Mouse (Mus musculus) urinary bladder, adult 2 months (tissue): ENCODE measurements around the gene Slc35f1. TPM values are rescaled to one million over a fixed set of nuclear protein-coding genes. Genes with fewer than 3 reads are reported as not detected.

ENCODE experiments used
- DNase-seq: peaks from one replicate; pipeline ENCODE4 v3.0.0; 2022; ENCODE audit warnings: low spot score
- polyA plus RNA-seq: library from polyadenylated mRNA; depleted of rRNA; stranded (reverse); fragments of >200 nt; gene quantifications from 2 replicates; pipeline ENCODE4 v1.2.3, GENCODE M21; 2012

Slc35f1 gene
- polyA plus RNA-seq, 1 experiment: 1.9 TPM

DNA sequence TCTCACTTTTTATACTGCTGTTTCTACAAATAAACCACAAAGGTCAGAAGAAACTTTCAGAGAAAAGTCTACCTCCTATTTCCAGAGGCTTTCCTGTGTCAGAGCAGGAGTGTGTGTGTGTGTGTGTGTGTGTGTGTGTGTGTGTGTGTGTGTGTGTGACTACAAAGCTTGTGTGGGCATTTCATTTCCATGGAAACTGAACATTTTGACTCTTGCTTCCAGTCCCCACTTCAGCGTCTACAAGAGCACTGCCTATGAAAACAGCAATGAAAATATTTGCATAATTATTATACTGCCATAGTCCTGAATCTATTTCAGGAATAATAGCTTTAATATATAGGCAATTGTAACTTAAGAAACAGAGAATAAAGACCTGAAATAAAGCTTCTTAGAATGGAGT lies 241.8 kb downstream of the Slc35f1 start:
- no peak for DNase-seq

GRCm38 (mm10) chr10:52934615-52935014 lies 244.3 kb downstream of the Slc35f1 start:
- no peak for DNase-seq

DNA sequence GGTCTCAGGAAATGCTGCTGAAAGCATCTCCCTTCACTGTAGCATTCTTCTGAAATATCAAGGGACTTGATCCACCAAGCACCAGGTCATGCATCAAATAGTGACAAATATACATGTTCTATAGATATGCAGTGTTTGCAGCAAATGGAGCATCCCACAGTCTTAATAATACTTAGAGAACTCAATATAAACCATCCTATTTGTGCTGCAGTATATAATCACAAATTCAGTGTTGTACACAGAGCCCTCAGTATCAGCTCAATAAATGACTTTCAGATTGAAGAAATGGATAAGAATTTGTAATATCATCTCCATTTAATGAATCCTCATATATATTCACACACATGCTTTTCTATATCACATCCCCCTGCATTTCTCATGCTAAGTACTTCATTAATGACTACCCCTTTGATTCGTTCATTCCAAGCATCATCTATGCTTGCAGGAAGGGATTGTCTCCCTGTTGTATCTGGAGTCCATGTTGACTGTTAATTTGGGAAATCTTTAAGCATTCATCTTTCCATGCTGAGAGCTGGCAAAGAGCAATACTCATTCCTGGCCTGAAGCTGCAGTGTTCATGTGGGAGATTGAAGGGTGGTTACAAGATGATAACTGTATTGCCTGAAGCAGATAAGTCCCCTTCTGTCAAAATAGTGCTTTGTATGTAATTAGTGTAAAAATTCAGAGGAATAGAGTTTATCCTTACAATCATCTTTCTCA lies 249.9 kb downstream of the Slc35f1 start:
- no peak for DNase-seq

DNA sequence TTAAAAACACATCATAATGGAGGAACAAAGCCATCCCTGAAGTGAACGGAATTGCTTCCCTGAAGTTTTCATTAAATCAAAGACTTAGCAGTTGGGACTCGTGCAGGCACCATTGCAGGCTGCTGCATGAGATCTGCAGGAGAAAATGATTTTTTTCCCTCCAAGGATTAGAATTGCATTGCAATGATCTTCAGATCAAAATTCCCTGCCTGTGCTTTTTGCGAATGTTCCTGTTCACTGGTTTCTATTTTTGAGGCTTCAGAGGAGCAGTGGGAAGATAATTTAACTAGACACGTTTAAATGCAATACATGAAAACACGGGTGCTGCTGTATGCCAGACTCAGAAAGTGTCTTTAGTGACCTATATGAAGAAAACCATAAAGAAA lies 250.5 kb downstream of the Slc35f1 start:
- DNase-seq: no peak

- no peak for DNase-seq
These were observed 262.2 kb downstream of the Slc35f1 start for GRCm38 (mm10) chr10:52952581-52952980.

GRCm38 (mm10) chr10:52956728-52957127 lies 266.4 kb downstream of the Slc35f1 start:
- DNase-seq: no peak

DNA sequence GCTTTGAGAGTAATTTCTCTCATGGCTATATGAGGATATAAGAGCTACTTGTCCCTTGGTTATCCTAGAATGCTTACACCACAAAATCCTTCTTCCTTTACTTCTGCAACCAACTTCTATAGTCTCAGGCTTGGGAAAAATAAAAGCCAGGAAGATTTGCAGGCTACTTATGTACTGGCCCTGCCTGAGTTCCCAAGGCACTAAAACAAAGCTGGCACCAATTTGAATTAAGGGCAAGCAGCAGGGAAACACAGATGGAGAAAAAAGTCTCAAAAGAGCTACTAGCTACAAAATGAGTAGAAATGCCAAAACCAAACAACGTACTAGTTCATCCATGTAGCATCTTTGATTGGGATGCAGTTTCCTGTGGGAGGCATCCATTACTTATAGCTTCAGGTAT lies 288.9 kb downstream of the Slc35f1 start:
- DNase-seq: no peak

GRCm38 (mm10) chr10:52982836-52983235 lies 292.5 kb downstream of the Slc35f1 start:
- DNase-seq: no peak

- DNase-seq: no peak
These were observed 301.9 kb downstream of the Slc35f1 start for GRCm38 (mm10) chr10:52992246-52992645.

DNA sequence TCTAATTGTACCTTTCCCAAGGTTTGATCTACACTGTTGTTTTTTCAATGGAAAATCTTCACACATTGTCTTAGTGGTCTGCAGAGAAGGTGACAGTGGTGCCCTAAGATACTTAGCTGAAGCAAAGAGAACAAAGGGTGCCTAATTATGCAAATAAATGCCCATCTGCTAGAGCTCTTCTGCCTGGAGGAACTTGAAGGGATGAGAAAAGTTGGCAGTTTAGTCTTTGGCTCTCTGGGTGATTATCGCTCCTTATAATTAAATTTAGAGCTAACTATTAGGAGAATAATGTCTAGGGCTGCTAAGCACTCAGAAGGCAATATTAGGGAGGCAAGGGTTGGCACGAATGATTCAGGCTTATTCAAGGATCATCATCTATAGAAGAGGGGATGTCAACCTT lies 306.6 kb downstream of the Slc35f1 start:
- no peak for DNase-seq

DNA sequence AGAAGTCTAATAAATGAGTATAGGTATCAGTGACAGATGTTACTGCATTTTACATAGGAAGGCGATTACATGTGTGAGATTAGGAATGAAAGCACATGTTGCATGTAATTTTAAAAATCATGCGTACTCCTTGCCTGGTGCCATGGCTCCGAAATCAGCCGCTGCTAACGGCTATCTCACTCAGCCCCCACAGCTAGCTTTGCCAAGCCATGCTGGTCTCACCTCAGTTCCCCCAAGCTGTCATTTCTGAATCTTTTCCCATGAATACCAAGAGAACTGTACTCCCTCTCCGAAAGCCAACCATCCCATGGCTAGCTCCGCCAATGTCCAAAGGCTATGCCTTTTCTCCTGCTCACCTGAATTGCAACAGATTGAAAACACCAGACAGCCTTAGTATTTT lies 310.8 kb downstream of the Slc35f1 start:
- DNase-seq: no peak

DNA sequence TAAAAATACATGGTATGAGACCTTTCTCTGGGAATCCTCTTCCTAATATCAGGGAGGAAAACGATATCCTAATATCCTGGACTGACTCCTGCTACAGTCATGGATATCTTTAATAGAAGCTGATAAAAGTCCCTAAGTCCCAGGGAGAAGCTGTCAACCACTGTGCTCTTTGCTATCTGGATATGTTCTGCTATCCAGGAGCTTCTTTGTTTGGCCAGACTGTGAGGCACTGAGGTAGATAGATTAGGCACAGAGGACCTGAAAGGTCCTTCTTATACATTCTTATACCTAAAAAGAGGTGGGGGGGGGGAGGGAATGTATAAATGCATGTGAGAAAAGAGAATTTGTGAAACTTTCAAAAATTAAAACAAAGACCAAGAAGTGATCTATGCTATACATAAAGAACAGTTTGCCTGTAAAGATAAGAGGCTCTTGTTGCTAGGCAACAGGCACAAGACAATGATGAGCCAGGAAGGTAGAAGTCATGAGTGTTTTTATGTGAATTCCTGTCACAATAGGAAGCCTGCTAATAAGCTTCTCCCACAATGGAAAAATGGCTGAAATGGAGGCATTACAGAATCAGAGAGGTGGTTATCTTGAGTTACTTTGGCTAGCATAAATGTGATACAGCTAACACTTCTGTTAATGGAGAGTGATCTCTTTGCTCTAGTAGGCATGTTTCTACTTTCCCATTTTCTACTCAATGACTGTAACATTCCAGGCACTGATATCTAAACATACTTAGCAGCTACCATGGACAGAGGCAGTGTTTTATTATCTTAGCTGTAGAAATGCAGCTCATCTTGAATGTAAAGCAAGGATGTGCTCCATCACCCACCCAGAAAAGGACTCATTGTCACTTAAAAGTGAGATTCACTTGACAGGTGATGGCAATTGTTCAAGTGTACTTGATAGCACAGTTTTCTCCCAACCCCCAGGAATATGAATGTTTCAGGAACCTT lies 316.2 kb downstream of the Slc35f1 start:
- DNase-seq: no peak

DNA sequence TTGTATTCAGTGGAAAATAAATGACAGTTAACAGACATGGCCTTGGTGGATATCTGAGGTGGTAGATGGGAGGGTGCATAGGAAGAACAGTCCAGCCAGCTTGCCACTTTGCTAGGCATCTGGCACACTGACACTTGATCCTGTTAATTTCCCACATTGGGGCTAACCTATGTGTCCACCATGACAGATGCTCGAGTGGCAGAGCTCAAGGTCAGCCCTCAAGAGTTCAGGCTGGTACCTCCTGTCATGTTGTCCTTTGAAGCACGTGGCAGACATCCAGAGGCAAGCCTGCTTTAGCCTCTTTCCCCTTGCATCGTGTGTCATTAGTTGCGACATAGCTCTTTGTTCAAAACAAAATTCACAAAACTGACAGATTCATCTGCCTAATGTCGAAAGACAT lies 323.5 kb downstream of the Slc35f1 start:
- no peak for DNase-seq

DNA sequence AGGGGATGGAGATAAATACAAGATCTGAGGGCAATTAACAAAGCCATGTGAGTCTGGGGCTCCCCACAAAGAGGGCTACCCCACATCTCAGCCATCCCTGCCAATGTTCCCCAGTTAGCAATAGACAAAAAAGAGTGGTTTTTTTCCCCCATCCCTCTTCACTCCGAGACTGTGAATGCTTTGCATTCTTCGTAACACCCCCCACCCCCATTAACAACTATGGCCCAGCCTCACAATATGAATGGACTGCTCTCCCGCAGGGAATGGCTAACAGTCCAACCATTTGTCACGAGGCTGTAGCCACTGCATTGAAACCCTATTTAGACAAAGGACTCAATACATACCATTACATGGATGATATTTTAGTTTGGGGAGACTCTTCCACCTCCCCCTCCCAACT lies 338.1 kb downstream of the Slc35f1 start:
- no peak for DNase-seq

GRCm38 (mm10) chr10:53035202-53035601 lies 344.9 kb downstream of the Slc35f1 start:
- no peak for DNase-seq

GRCm38 (mm10) chr10:53045931-53046330 lies 355.6 kb downstream of the Slc35f1 start:
- DNase-seq: no peak

- no peak for DNase-seq
These were observed 362.2 kb downstream of the Slc35f1 start for GRCm38 (mm10) chr10:53052521-53052920.

DNA sequence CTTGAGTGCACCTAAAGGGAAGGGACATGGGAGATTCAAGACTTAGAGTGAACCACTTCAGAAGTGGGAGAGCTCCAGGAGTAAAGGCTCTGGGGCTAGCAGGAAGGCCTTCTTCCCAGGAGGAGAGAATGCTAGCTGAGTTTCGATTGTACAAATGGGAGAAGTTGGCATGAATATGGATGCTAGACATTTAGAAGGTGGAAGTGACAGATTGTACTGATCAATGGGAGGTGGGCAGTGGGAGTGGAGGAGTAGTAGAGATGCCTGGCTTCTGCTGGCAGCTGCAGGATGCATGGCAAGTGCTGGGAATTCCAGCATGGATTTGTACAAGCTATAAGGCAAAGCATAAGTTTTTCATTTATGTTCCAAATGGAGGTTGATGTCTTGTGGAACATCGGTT lies 370.4 kb downstream of the Slc35f1 start:
- no peak for DNase-seq

- no peak for DNase-seq
These were observed 372.4 kb downstream of the Slc35f1 start for GRCm38 (mm10) chr10:53062741-53063140.

DNA sequence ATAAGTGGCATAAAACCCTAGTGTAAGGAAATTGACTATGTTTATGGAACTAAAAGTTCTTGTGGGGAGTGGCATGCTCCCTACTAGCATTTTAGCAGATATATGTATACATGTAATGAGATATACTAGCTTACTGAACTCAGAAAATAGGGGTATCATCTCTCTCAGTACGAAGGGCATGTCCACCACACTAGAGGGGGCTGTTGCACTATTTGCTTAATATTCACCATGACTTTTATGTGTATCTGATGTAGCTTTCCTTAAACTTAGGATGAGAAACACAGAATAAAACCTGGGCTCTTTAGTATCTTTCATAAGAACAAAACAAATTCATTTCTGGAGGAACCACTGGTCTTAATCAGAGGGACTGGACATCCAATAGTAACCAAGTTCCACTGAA lies 397.5 kb downstream of the Slc35f1 start:
- no peak for DNase-seq

DNA sequence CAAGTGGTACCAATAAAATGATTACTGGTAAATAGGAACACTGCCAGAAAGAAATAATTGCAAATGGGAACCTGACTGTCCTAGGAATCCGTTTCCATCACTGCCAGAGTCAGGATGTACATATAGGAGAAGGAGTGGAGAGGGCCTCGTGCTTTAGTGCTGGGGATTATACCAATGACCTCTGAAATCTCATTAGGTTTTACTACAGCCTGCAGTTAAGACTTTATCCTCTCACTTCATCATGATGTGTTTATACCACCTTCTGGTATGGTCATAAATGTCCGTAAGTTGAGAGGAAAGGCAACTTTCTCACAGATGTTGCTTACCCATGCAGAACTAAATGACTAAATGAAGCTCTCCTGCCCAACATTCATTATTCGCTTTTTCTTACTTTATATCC lies 401.2 kb downstream of the Slc35f1 start:
- DNase-seq: no peak

DNA sequence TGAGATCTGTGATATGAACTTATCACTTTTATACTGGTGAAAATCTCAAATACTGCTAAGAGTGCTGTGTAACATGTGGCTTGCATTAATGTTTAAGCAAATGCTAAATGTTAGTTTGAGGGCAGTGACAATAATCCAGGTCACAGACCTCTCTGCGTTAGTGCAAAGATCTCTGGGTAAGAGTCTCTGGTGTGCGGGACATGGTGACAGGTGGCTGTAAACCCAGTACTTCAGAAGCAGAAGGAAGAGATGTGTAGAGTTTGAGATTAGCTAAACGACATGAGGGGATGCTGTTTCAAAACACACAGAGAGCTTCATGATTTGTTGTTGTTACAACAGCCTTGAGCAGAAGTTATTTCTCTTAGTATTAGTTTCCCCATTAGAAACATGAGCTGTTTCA lies 406.1 kb downstream of the Slc35f1 start:
- DNase-seq: no peak

GRCm38 (mm10) chr10:53100881-53101280 lies 410.5 kb downstream of the Slc35f1 start:
- no peak for DNase-seq
